In genomic region chr6:49097596-49098110, GRCm38 (mm10) we compare ENCODE assay signal across 8 mouse cellular contexts. TPM values are rescaled to one million over a fixed set of nuclear protein-coding genes. Genes with fewer than 3 reads are reported as not detected.
DNase-seq lines count a peak whose midpoint lies in the region; ATAC-seq and TF ChIP-seq lines count a peak whose summit lies in the region.

No protein-coding gene starts in this region.

- TF ChIP-seq POLR2A in heart, adult 2 months (IDR thresholded peaks at IDR 0.05; ENCODE audit: insufficient read depth, low read depth, low read length) = no peak

- no peak for TF ChIP-seq EP300 in heart, adult 2 months (IDR thresholded peaks at IDR 0.05; ENCODE audit: insufficient read depth, low read depth, low read length)

- no peaks in the 10 kb centered on the region for H3K9me3 ChIP-seq in limb, embryonic 13.5 days
- H3K9me3 ChIP-seq in limb, embryonic 10.5 days (replicated peaks) = no peaks in the 10 kb centered on the region

- peaks cover 88% of the 10 kb centered on the region for H3K36me3 ChIP-seq in limb, embryonic 13.5 days
- peaks cover 98% of the 10 kb centered on the region for H3K36me3 ChIP-seq in limb, embryonic 10.5 days
- H3K36me3 ChIP-seq in heart, adult 2 months (ENCODE audit: control insufficient read depth, insufficient read depth, low read length) = peaks cover 5% of the 10 kb centered on the region; the same call in 1 of the 2 replicates

- no peaks in the 10 kb centered on the region for H3K27me3 ChIP-seq in limb, embryonic 13.5 days
- no peaks in the 10 kb centered on the region for H3K27me3 ChIP-seq in limb, embryonic 10.5 days (ENCODE audit: low read depth, poor library complexity, severe bottlenecking)
- H3K27me3 ChIP-seq in heart, adult 2 months (ENCODE audit: control insufficient read depth, insufficient read depth, low read length) = no peaks in the 10 kb centered on the region

- no peak for TF ChIP-seq CTCF in heart, adult 2 months (IDR thresholded peaks at IDR 0.05)

- peaks cover 15% of the 10 kb centered on the region for H3K4me1 ChIP-seq in limb, embryonic 13.5 days
- H3K4me1 ChIP-seq in limb, embryonic 10.5 days = no peaks in the 10 kb centered on the region
- peaks cover 9% of the 10 kb centered on the region for H3K4me1 ChIP-seq in heart, adult 2 months (ENCODE audit: control insufficient read depth, insufficient read depth, low read length)

- intact Hi-C loops in heart, adult 2 months (cut with DNase I) = loop anchor here (2.0 kb wide), 1 partner anchor 23 kb away; no protein-coding TSS in a partner anchor

- peak overlapping the region; percentile 39; the same call in 1 of the 2 replicates for H3K27ac ChIP-seq in limb, embryonic 13.5 days
- H3K27ac ChIP-seq in limb, embryonic 10.5 days = no peak overlapping the region
- peak overlapping the region; percentile 74 for H3K27ac ChIP-seq in heart, adult 2 months

- no peak overlapping the region for H3K9ac ChIP-seq in limb, embryonic 13.5 days
- H3K9ac ChIP-seq in heart, adult 2 months (ENCODE audit: low read depth, low read length) = no peak overlapping the region

- ATAC-seq in limb, embryonic 13.5 days (ENCODE audit: low FRiP score, low read depth) = no peak

- no peak overlapping the region for H3K4me3 ChIP-seq in limb, embryonic 13.5 days
- H3K4me3 ChIP-seq in limb, embryonic 10.5 days = no peak overlapping the region
- H3K4me3 ChIP-seq in heart, adult 2 months = peak overlapping the region; percentile 33

- H3K79me2 ChIP-seq in heart, adult 2 months (replicated peaks; ENCODE audit: control insufficient read depth, insufficient read depth, low read length) = no peaks in the 10 kb centered on the region

- DNase-seq in adrenal gland, postnatal 14 days = peak; percentile 48
- no peak for DNase-seq in adrenal gland, adult 18-20 months (ENCODE audit: low spot score in 2 of 2)
- DNase-seq in limb, embryonic 10.5 days (ENCODE audit: low spot score) = no peak
- DNase-seq in heart, adult 2 months = peak in 1 of 2 experiments; percentile 31
- peak; percentile 9 for DNase-seq in lung, postnatal 36 days
- DNase-seq in right cerebral cortex, postnatal 4 days = no peak
- no peak for DNase-seq in frontal cortex, adult 2 months (ENCODE audit: extremely low spot score in 1 of 2, low spot score in 1 of 2)

- 84% methylated on average over 5 of the region's 5 CpGs for WGBS in limb, embryonic 13.5 days
- WGBS in limb, embryonic 10.5 days = 93% methylated on average over 5 of the region's 5 CpGs
- 17% methylated on average over 5 of the region's 5 CpGs for WGBS in heart, adult 2 months

- no peak overlapping the region for H3K4me2 ChIP-seq in limb, embryonic 13.5 days (replicated peaks)

RNA-seq across cellular contexts. Expression of gene Malsu1, which starts 24.1 kb away (rescaled TPM):
- 42.7 and 45.8 TPM in 2 replicates for total RNA-seq in adrenal gland, postnatal 14 days (2021)
- 10 to 100 TPM; 32.9 to 35.3 TPM for total RNA-seq in adrenal gland, adult 18-20 months (2021)
- 72.7 and 79.2 TPM in 2 replicates for polyA plus RNA-seq in limb, embryonic 13.5 days (2015; fragmentation: Nextera tagmentation; extraction: Ambion mirVana)
- polyA plus RNA-seq in limb, embryonic 10.5 days (2016; fragmentation: Nextera tagmentation; extraction: Ambion mirVana) = 69.1 and 69.8 TPM in 2 replicates
- total RNA-seq in heart, adult 2 months (2021) = 10 to 100 TPM; 34.4 to 39.0 TPM
- 14.5 and 15.4 TPM in 2 replicates for polyA plus RNA-seq in heart, adult 2 months (2012; rRNA removed)
- 16.9 and 17.3 TPM in 2 replicates for polyA plus RNA-seq in frontal cortex, adult 2 months (2012; rRNA removed)

Comparison
In these comparisons a context has a peak if more than half of its experiments do, and no peak if none do; other contexts are left out.
1. DNase-seq: peak in adrenal gland, postnatal 14 days (single experiment) and lung, postnatal 36 days (single experiment); none in adrenal gland, adult 18-20 months (0 of 2), limb, embryonic 10.5 days (single experiment), right cerebral cortex, postnatal 4 days (single experiment) and frontal cortex, adult 2 months (0 of 2).